Mouse (Mus musculus) midbrain, embryonic 12.5 days (tissue): ENCODE data around the gene Plekhg5. TPM values are rescaled to one million over a fixed set of nuclear protein-coding genes. Genes with fewer than 3 reads are reported as not detected.

Experiments used
- ATAC-seq: fragments of 200-750 bp; cut with Nextera tagmentation; 2 replicates; pipeline ENCODE4 v1.8.0; 2017; ENCODE audit warnings: low read depth, moderate TSS enrichment, moderate library complexity; ENCODE audit not compliant: low FRiP score
- H3K27ac ChIP-seq: fragments of 300-500 bp; sonication (generic); replicated peaks from 2 replicates; pipeline ENCODE4 v1.5.1; 2016; ENCODE audit warnings: mild to moderate bottlenecking
- H3K27me3 ChIP-seq: fragments of 300-500 bp; sonication (generic); 2 replicates; pipeline ENCODE4 v1.6.1; 2016; ENCODE audit warnings: mild to moderate bottlenecking
- H3K36me3 ChIP-seq: fragments of 300-500 bp; sonication (generic); 2 replicates; pipeline ENCODE4 v1.6.1; 2016
- H3K4me1 ChIP-seq: fragments of 300-500 bp; sonication (generic); 2 replicates; pipeline ENCODE4 v1.6.1; 2016
- H3K4me2 ChIP-seq: fragments of 300-500 bp; sonication (generic); replicated peaks from 2 replicates; pipeline ENCODE4 v1.6.1; 2016; ENCODE audit warnings: mild to moderate bottlenecking, moderate library complexity
- H3K4me3 ChIP-seq: fragments of 300-500 bp; sonication (generic); 2 replicates; pipeline ENCODE4 v1.5.1; 2016; ENCODE audit warnings: mild to moderate bottlenecking
- H3K9ac ChIP-seq: fragments of 300-500 bp; sonication (generic); replicated peaks from 2 replicates; pipeline ENCODE4 v1.6.1; 2016; ENCODE audit warnings: mild to moderate bottlenecking, moderate library complexity
- H3K9me3 ChIP-seq: fragments of 300-500 bp; sonication (generic); 2 replicates; pipeline ENCODE4 v1.6.1; 2016; ENCODE audit warnings: mild to moderate bottlenecking
- WGBS: fragments of 180-500 bp; shearing (Covaris S2); methylation state at CpG from one replicate; pipeline ENCODE4 v1.1.7; 2016; 5-methylcytosine and 5-hydroxymethylcytosine counted together
- polyA plus RNA-seq: library from polyadenylated mRNA; unstranded; fragments of >200 nt; fragmentation: Nextera tagmentation; extraction: Ambion mirVana; gene quantifications from 2 replicates; pipeline ENCODE4 v1.2.1, GENCODE M21; 2016

The Plekhg5 gene
- polyA plus RNA-seq, 1 experiment from 2014 or later: 9.4 TPM

DNA sequence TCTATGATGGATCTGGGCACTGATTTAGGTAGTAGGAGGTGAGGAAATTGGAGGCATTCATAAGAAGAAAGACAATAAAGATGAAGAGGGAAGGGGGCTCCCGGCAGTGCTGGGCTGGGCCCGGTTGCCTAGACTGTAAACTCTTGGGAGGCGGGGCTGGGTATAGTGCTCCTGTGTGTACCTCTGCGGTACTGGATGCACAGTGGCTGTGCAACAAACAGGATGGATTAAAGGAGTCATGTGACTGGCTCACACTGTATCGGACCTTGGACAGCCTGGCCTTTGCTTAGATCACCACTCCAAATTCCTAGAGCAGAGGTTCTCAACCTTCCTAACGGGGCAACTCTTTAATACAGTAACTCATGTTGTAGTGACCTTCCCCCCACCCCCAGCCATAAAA is 89.3 kb downstream of the Plekhg5 start:
- Histone ChIP-seq H3K9ac (no peak overlapping the region), H3K27me3 (peaks cover 87% of the 10 kb centered on the region), H3K4me1 (peaks cover 17% of the 10 kb centered on the region), H3K4me2 (no peak overlapping the region), H3K4me3 (no peak overlapping the region), H3K36me3 (no peaks in the 10 kb centered on the region), H3K9me3 (no peaks in the 10 kb centered on the region), H3K27ac (no peak overlapping the region)
- WGBS: 81% methylated on average over 6 of the region's 6 CpGs
- no peak for ATAC-seq

DNA sequence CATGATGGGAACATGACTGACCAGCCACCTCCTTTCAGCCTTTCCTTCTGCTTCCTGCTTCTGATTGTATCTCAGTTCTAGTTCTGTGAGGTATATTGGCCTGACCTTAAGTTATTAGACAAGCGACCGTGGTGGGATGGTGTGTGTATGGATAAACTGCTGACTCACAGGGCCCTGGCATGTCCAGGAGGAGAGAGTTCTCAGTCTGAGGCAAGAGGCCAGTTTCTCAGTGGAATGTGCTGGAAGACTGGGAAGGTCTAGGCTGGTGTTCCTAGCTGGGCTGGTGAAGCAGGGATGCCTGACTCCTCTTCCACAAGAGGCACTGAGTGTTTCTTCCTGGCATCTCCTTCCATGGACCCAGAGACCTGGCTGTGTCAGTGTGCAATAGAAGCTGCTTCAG is 90.5 kb downstream of the Plekhg5 start:
- WGBS: 98% methylated on average over 2 of the region's 2 CpGs
- Histone ChIP-seq H3K9me3 (no peaks in the 10 kb centered on the region), H3K9ac (no peak overlapping the region), H3K36me3 (no peaks in the 10 kb centered on the region), H3K4me1 (peaks cover 17% of the 10 kb centered on the region), H3K27me3 (peaks cover 80% of the 10 kb centered on the region), H3K4me3 (no peak overlapping the region), H3K4me2 (no peak overlapping the region), H3K27ac (no peak overlapping the region)
- ATAC-seq: no peak

Other genes starting within 250 kb of the Plekhg5 start
- gene Camta1, start 210.6 kb upstream of the Plekhg5 start, polyA plus RNA-seq: 135 and 152 TPM in 2 replicates
- gene Dnajc11, start 138.8 kb upstream of the Plekhg5 start, polyA plus RNA-seq: 84.4 and 89.8 TPM in 2 replicates
- gene Thap3, start 83.5 kb upstream of the Plekhg5 start, polyA plus RNA-seq: 30.9 and 33.9 TPM in 2 replicates
- 25.8 and 28.9 TPM in 2 replicates for gene Phf13, start 76.2 kb upstream of the Plekhg5 start, polyA plus RNA-seq
- gene Klhl21, start 63.7 kb upstream of the Plekhg5 start, polyA plus RNA-seq: 4.7 and 5.4 TPM in 2 replicates
- gene Zbtb48, start 44.8 kb upstream of the Plekhg5 start, polyA plus RNA-seq: 20.8 and 23.4 TPM in 2 replicates
- 0.59 and 1.3 TPM in 2 replicates for gene Tas1r1, start 33.9 kb upstream of the Plekhg5 start, polyA plus RNA-seq
- gene Nol9, start 33.2 kb upstream of the Plekhg5 start, polyA plus RNA-seq: 35.4 and 36.9 TPM in 2 replicates
- gene Tnfrsf25, start 43.4 kb downstream of the Plekhg5 start, polyA plus RNA-seq: 0.73 and 0.83 TPM in 2 replicates
- gene Espn, start 79.9 kb downstream of the Plekhg5 start, polyA plus RNA-seq: 0.26 TPM in 1 of 2 replicates, not detected in the other
- 0.47 and 0.60 TPM in 2 replicates for gene Hes2, start 86.4 kb downstream of the Plekhg5 start, polyA plus RNA-seq
- gene Acot7, start 105.6 kb downstream of the Plekhg5 start, polyA plus RNA-seq: 104 and 105 TPM in 2 replicates
- 12.3 and 15.4 TPM in 2 replicates for gene Gpr153, start 201.7 kb downstream of the Plekhg5 start, polyA plus RNA-seq
- 4.0 and 5.2 TPM in 2 replicates for gene Hes3, start 219.2 kb downstream of the Plekhg5 start, polyA plus RNA-seq
- gene Icmt, start 224.7 kb downstream of the Plekhg5 start, polyA plus RNA-seq: 22.6 and 24.5 TPM in 2 replicates
- gene Rnf207, start 246.5 kb downstream of the Plekhg5 start, polyA plus RNA-seq: 2.7 and 2.8 TPM in 2 replicates